Mouse (Mus musculus) left cerebral cortex, adult 2 months (tissue): ENCODE measurements at regions not wholly inside any gene's neighbourhood (a gene's known extent, or its start where the extent isn't known, plus 50 kb on each side); places are given as distances from the start of the nearest gene placed in this dataset.
"Not testable (repeated sequence)": the region's sequence is repeated elsewhere in the genome, so short reads cannot be mapped to it uniquely, and the experiment has no call there.

Source experiments
- DNase-seq, 2 experiments: peaks; one replicate each; pipeline ENCODE4 v3.0.0; 2021 to 2022; ENCODE audit warnings: low spot score in 2 of 2, mixed read lengths in 1 of 2; ENCODE audit errors: extremely low spot score in 1 of 2
- H3K27ac ChIP-seq: fragments of 200-600 bp; 2 replicates; pipeline ENCODE4 v1.8.1; 2022
- H3K4me3 ChIP-seq: fragments of 200-600 bp; 2 replicates; pipeline ENCODE4 v1.8.1; 2022
- CTCF ChIP-seq: fragments of 200-600 bp; IDR thresholded peaks from 2 replicates; pipeline ENCODE4 v1.8.1; 2022; ENCODE audit warnings: antibody characterized with exemption, mild to moderate bottlenecking, moderate library complexity
- intact Hi-C: fragments of 180-260 bp; cut with DNase I; formaldehyde crosslinking; loops from one replicate; pipeline ENCODE4 v1.15.1; 2025

DNA sequence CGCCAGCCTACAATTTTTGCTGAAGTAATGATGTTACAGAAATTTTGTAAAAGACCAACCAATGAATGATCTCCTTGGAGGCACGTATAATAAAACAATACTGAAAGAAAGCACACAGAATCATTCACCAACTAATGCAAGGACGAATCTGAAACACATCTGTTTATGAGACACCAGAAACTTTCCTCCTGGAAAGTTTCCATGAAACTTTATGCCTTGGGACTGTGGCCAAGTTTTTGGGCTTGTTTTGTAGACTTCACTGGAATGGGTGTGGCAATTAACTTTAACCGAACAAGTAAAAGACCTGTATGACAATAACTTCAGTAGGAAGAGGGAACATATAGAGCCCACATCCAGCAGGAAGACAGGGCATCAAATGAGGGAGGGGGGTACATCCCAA is 564.9 kb downstream of the Rpia start:
- H3K27ac ChIP-seq: no peak overlapping the region
- TF ChIP-seq CTCF: no peak
- intact Hi-C loops: loop anchor here (10.0 kb wide), 1 partner anchor 128 kb away; no protein-coding TSS in a partner anchor
- DNase-seq: no peak
- no peak overlapping the region for H3K4me3 ChIP-seq

DNA sequence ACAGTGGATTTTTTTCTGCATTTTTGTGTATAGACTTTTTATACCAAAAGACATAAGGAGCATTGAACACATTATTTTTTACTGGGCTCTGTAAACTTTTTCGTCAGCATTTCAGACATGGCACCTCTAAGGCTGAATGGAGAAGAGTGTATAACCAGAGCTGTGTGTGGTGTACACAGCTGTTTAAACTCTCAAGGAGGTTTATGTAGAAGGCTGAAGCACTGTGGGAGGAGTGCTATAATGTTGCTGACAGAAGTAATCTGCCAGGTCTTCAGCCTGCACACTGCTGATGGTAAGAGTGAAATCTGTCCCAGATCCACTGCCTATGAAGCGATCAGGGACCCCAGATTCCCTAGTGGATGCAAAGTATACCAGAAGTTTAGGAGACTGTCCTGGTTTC is 575.4 kb downstream of the Rpia start:
- intact Hi-C loops, DNase-seq: not testable (repeated sequence)

DNA sequence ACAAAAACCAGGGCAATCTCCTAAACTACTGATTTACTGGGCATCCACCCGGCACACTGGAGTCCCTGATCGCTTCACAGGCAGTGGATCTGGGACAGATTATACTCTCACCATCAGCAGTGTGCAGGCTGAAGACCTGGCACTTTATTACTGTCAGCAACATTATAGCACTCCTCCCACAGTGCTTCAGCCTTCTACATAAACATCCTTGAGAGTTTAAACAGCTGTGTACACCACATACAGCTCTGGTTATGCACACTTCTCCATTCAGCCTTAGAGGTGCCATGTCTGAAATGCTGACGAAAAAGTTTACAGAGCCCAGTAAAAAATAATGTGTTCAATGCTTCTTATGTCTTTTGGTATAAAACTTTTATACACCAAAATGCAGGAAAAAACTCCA is 576.3 kb downstream of the Rpia start:
- H3K4me3 ChIP-seq, DNase-seq: not testable (repeated sequence)

More for the DNA sequence above, 575.4 kb downstream of the Rpia start:
- not testable (repeated sequence) for H3K4me3 ChIP-seq, H3K27ac ChIP-seq

More for the DNA sequence above, 576.3 kb downstream of the Rpia start:
- H3K27ac ChIP-seq, intact Hi-C loops: not testable (repeated sequence)
